Mouse (Mus musculus) neural tube, embryonic 15.5 days (tissue): ENCODE results near the gene Trpt1. TPM values are rescaled to one million over a fixed set of nuclear protein-coding genes. Genes with fewer than 3 reads are reported as not detected.

ENCODE experiments used
- ATAC-seq: fragments of 200-750 bp; cut with Nextera tagmentation; 2 replicates; pipeline ENCODE4 v1.8.0; 2017; ENCODE audit warnings: mild to moderate bottlenecking, moderate TSS enrichment, moderate library complexity; ENCODE audit not compliant: low FRiP score
- H3K27ac ChIP-seq: fragments of 300-500 bp; sonication (generic); replicated peaks from 2 replicates; pipeline ENCODE4 v1.5.1; 2015; ENCODE audit warnings: mild to moderate bottlenecking, inconsistent platforms
- H3K27me3 ChIP-seq: fragments of 300-500 bp; sonication (generic); replicated peaks from 2 replicates; pipeline ENCODE4 v1.6.1; 2015; ENCODE audit warnings: inconsistent platforms
- H3K36me3 ChIP-seq: fragments of 300-500 bp; sonication (generic); 2 replicates; pipeline ENCODE4 v1.6.1; 2015; ENCODE audit warnings: inconsistent platforms
- H3K4me1 ChIP-seq: fragments of 300-500 bp; sonication (generic); 2 replicates; pipeline ENCODE4 v1.6.1; 2015; ENCODE audit warnings: inconsistent platforms
- H3K4me2 ChIP-seq: fragments of 300-500 bp; sonication (generic); 2 replicates; pipeline ENCODE4 v1.6.1; 2015; ENCODE audit warnings: inconsistent platforms, mild to moderate bottlenecking, moderate library complexity
- H3K4me3 ChIP-seq: fragments of 300-500 bp; sonication (generic); replicated peaks from 2 replicates; pipeline ENCODE4 v1.5.1; 2015; ENCODE audit warnings: mild to moderate bottlenecking, inconsistent platforms
- H3K9ac ChIP-seq: fragments of 300-500 bp; sonication (generic); replicated peaks from 2 replicates; pipeline ENCODE4 v1.6.1; 2015; ENCODE audit warnings: mild to moderate bottlenecking, inconsistent platforms
- H3K9me3 ChIP-seq: fragments of 300-500 bp; sonication (generic); replicated peaks from 2 replicates; pipeline ENCODE4 v1.6.1; 2016; ENCODE audit warnings: inconsistent platforms
- WGBS: fragments of 180-500 bp; shearing (Covaris S2); methylation state at CpG from one replicate; pipeline ENCODE4 v1.1.7; 2015; ENCODE audit warnings: mixed read lengths; 5-methylcytosine and 5-hydroxymethylcytosine counted together
- polyA plus RNA-seq: library from polyadenylated mRNA; unstranded; fragments of >200 nt; fragmentation: Nextera tagmentation; extraction: Ambion mirVana; gene quantifications from 2 replicates; pipeline ENCODE4 v1.2.1, GENCODE M21; 2015

The Trpt1 gene
- polyA plus RNA-seq, 1 experiment from 2014 or later: 22.1 TPM

DNA sequence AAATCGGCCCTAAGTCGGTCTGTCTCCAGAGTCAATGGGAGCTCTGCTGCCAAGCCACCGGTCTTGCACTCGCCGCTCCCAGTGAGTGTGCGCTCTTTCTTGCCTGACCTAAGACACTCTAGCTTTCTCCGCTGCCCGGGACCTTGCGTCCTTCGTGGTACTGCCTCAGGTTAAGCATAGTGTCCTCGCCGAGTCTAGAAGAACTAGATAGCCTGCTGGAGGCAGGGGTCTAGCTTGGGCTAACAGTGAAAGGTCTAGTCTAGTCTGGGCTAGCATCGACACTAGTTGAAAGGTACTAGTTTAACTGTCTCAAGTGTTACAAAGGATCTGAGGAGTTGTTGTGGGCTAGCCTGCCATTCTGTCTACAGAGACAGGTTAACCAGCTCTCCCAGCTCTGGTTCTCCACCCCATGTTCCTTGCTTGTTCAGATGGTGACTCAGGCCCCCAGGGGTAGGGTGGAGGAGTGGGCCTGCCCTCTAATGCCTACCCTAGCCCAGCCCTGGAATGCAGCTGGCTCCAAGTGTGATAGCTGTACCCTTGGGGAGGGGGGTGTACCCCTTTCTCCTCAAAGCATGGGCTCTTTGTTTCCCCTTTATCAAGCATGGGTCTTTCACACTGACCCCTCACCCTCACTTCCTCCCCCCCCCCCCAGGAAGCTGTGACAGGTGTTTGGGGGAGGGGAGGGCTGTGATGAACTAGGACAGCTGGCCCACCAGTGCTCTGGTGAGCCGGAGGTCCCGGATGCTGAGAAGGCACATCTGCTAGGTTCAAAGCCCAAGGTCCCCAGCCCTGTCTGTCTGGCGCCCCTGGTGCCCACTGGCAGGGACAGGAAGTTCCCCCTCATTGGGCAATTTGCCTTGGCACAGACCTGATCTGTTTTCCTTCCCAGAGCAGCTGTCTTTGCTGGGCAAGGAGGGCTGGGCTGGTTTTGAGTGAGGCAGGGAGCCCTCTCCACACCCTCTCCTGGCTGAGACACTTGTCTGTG lies 20.1 kb upstream of the Trpt1 start, which contains the start of gene Plcb3:
Plcb3 (minus strand) TSS at position 934 of the 985 bp plus-strand sequence.
- 0% methylated on average over 16 of the region's 16 CpGs for WGBS
- 0 out of 2 replicates have a peak, but pooled peaks cover 2% of the 10 kb centered on the region for H3K27me3 ChIP-seq
- no peaks in the 10 kb centered on the region for H3K9me3 ChIP-seq
- no peak for ATAC-seq
- peak within 1 kb of the TSS; percentile 93 for H3K27ac ChIP-seq
- H3K9ac ChIP-seq: peak within 1 kb of the TSS; percentile 74
- peak within 1 kb of the TSS; percentile 59 for H3K4me3 ChIP-seq
- peaks cover 14% of the 10 kb centered on the region for H3K36me3 ChIP-seq
- peaks cover 52% of the 10 kb centered on the region for H3K4me1 ChIP-seq
- peak within 1 kb of the TSS; percentile 82 for H3K4me2 ChIP-seq

DNA sequence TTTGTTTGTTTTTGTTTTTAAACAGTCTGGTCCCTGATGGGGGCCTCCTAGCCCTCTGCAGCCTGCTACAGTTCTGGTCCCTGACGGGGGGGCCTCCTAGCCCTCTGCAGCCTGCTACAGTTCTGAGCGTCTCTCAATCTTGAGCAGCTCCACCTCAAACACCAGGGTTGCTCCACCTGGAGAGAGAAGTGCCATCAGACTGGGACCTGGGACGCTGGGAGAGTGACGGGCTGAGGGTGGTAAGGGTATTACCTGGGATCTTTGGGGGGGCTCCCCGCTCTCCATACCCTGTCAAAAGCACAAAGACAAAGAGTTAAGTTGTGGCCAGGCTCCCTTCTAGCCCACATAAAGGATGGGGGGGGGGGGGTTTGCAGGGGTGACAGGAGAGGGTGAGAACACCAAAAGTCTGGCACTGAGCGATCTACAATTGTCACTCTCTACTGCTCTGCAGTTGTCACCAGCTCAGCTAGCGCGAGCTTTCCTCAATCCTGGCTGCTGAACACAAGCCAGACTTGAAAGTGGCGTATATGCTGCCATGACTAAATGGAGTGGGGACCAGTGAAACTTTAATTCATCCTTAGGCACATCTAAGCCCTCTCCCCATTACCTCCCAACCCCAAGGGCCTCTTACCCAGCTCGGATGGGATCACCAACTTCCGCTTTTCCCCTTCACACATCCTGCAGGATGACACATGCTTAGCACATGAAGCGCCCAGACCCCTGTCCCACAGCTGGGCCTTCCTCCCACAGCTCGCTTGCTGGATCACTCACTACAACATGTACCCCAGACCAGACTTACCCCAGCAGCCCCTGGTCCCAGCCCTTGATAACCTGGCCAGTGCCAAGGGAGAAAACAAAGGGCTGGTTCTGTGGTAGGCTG lies 17.9 kb upstream of the Trpt1 start:
- Histone ChIP-seq H3K36me3 (peaks cover 24% of the 10 kb centered on the region), H3K4me1 (peaks cover 59% of the 10 kb centered on the region), H3K4me2 (peak overlapping the region; percentile 82), H3K9me3 (no peaks in the 10 kb centered on the region), H3K4me3 (peak overlapping the region; percentile 71), H3K9ac (peak overlapping the region; percentile 49; the same call in 1 of the 2 replicates), H3K27me3 (no peaks in the 10 kb centered on the region), H3K27ac (peak overlapping the region; percentile 99)
- ATAC-seq: no peak
- WGBS: 82% methylated on average over 13 of the region's 13 CpGs

DNA sequence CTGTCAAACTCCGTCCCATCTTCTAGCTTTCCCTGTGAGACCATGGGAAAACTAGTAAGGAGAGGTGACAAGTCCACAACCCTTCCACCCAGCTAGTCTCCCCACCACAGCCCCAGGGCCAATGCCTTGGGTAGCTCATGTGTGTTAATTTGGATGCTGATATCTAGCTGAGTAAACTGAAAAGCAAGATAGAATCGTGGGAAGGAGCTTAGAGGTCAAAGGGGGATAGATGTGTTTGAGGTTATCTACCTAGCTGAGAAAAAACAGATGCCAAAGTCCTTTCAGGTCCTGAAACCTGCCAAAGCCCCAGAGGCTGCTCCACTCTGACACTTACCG lies 17.3 kb upstream of the Trpt1 start:
- Histone ChIP-seq H3K27me3 (no peaks in the 10 kb centered on the region), H3K27ac (peak overlapping the region; percentile 99), H3K4me3 (peak overlapping the region; percentile 71), H3K4me2 (peak overlapping the region; percentile 82), H3K4me1 (peaks cover 59% of the 10 kb centered on the region), H3K36me3 (peaks cover 25% of the 10 kb centered on the region), H3K9me3 (no peaks in the 10 kb centered on the region), H3K9ac (peak overlapping the region; percentile 49; the same call in 1 of the 2 replicates)
- WGBS: 49% methylated on average over 3 of the region's 3 CpGs
- ATAC-seq: no peak

DNA sequence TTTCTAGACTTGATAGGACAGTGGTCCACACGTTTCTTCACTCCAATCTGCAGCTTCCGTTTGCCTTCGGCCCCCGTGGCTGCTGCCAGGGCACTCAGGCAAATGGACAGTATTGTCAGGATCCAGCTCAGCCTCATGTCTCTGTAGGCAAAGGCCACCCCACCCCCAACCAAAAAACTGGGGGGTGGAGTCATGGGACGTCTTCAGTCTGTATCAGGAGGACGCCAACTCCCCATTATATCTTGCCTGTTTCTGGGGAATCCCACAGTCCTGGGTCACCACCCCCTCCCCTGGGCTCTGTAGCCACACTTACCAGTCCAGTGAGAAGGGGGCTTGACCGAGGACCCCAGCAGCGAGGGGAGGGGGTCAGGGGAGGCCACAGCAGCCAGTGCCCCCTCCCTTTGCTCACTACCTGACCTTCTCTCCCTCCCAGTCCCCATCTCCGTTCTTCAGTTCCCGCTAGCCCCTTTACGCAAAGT lies 16.9 kb upstream of the Trpt1 start:
- Histone ChIP-seq H3K27ac (peak overlapping the region; percentile 99), H3K27me3 (no peaks in the 10 kb centered on the region), H3K4me3 (peak overlapping the region; percentile 71), H3K4me1 (peaks cover 55% of the 10 kb centered on the region), H3K4me2 (peak overlapping the region; percentile 82), H3K9ac (peak overlapping the region; percentile 49), H3K9me3 (no peaks in the 10 kb centered on the region), H3K36me3 (peaks cover 29% of the 10 kb centered on the region)
- 9% methylated on average over 11 of the region's 11 CpGs for WGBS
- no peak for ATAC-seq

DNA sequence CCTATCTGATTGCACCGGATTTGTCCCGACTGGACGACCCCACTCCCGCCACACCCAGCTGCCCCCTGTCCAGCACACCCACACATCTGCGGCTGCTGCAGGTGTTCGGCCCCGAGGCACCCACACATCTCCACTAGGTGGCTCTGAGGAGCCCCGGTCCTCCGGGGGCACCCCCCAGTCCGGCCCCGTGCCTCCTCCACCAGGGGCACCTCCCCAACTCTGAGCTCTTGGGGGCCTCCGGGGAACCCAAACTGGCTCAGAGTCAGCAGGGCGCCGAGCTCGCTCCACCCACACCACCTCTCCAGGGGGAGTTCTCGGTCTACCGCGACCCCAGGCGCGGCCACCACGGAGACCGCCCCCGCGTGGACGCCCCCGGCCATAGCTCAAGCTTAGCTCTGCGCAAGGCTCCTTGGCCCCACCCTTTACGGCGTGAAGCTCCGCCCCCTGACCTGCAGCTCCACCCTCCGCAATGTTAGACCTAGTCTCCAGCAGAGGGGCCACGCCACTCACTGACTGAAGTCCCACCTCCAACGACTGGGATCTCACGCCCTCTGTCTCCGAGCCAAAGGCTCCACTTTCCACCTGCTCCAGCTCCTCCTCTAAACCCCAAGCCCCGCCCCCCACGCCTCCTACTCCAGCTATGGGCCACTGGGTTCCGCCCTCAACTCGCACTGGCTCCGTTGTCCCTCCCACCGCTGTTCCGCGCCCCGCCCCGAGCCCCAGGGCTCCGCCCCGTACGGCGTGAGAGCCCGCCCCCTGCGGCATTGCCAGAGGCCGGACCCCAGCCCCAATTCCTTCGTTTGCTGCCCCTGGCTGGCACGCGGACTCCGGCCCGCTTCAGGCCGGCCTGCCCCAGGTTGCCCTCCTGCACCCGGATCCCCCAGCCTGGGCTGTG lies 16.2 kb upstream of the Trpt1 start:
- H3K9ac ChIP-seq: peak overlapping the region; percentile 74
- under 1% methylated on average over 58 of the region's 59 CpGs for WGBS

DNA sequence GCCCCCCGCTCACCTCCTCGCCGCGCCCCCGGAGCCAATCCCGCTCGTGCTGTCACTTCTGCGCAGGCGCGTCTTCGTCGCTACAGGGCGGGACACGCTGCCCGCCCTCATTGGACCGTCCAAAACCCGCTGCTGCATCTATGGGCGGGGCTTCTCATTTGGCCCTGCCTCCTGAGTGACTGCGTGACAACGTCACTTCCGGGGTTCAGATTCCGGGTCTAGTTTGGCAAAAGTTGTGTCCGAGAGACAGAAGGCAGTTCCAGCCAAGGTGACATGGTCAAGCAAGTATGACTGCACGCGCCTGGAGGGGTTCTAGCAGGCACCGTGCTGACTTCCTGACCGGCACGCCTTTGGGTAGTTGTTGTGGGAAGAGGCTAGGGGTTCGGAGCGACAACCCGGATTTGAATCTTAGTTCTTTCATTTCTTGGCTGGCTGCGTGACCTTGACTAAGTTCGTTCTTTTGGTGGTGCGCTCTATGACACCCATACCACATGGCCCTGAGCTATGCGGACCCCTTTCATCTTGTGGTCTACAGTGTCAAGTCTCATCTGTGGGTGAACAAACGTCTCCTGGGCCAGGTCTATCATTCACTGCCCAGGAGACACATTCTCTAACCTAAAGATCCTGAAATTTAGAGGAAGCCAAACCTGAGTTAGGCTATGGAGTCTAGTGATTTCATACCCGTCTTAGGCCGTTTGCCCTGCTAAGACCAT lies 15.4 kb upstream of the Trpt1 start, which contains the start of gene Fkbp2:
Fkbp2 (minus strand) TSS at position 121 of the 713 bp plus-strand sequence.
- Histone ChIP-seq H3K4me3 (peak within 1 kb of the TSS; percentile 71), H3K4me1 (peaks cover 57% of the 10 kb centered on the region), H3K27ac (peak within 1 kb of the TSS; percentile 99), H3K4me2 (peak within 1 kb of the TSS; percentile 82), H3K36me3 (peaks cover 38% of the 10 kb centered on the region), H3K27me3 (no peaks in the 10 kb centered on the region), H3K9me3 (no peaks in the 10 kb centered on the region), H3K9ac (peak within 1 kb of the TSS; percentile 74)
- WGBS: 2% methylated on average over 38 of the region's 38 CpGs
- ATAC-seq: peak; percentile 92

More for the DNA sequence above, 16.2 kb upstream of the Trpt1 start:
- Histone ChIP-seq H3K4me1 (peaks cover 53% of the 10 kb centered on the region), H3K27me3 (no peaks in the 10 kb centered on the region), H3K4me2 (peak overlapping the region; percentile 82), H3K9me3 (no peaks in the 10 kb centered on the region), H3K36me3 (peaks cover 30% of the 10 kb centered on the region), H3K4me3 (peak overlapping the region; percentile 71), H3K27ac (peak overlapping the region; percentile 99)
- peak; percentile 90 for ATAC-seq

DNA sequence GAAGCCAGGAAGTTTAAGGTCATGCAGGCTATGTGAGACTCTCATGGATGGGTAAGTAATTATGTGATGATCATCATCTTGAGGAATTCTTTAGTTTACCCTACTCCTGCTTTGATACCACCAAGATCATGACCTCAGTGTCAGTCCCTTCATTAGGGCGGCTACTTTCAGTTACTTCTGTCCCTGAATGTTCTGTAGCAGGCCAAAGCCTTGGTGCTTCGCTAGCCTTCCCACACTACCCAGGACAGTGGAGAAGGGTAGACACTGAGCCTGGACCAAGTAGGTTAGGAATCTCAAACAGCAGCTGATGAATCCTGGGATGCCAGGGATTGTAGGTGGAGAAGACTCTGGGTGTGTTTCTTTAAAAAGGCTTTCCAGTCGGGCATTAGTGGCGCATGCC lies 14.5 kb upstream of the Trpt1 start:
- peaks cover 41% of the 10 kb centered on the region for H3K36me3 ChIP-seq
- no peak for ATAC-seq
- peak overlapping the region; percentile 82 for H3K4me2 ChIP-seq
- no peak overlapping the region for H3K27ac ChIP-seq
- H3K27me3 ChIP-seq: no peaks in the 10 kb centered on the region
- no peak overlapping the region for H3K9ac ChIP-seq
- no peaks in the 10 kb centered on the region for H3K9me3 ChIP-seq
- peaks cover 56% of the 10 kb centered on the region for H3K4me1 ChIP-seq
- H3K4me3 ChIP-seq: peak overlapping the region; percentile 71; the same call in 1 of the 2 replicates
- 93% methylated on average over 4 of the region's 4 CpGs for WGBS

DNA sequence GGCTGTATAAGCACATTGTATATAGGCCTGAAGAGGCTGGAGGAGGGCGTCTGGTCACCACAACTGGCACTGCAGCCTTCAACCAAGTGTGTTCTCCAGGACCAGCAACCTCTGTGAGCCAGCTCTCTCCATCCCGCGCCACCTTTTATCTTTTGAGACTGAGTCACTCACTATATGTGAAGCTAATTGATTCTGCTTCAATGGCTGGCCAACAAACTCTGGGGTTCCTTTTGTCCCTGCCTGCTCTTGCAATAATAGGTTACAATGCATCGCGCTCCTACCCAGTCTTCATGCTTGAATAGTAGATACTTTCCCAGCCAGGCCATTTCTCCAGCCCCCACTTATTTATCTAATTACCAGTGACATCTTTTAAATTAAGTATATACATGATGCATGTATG lies 12.3 kb upstream of the Trpt1 start:
- ATAC-seq: no peak
- no peak overlapping the region for H3K4me2 ChIP-seq
- WGBS: 38% methylated on average over 5 of the region's 5 CpGs
- no peak overlapping the region for H3K27ac ChIP-seq
- no peaks in the 10 kb centered on the region for H3K9me3 ChIP-seq
- peaks cover 27% of the 10 kb centered on the region for H3K36me3 ChIP-seq
- H3K27me3 ChIP-seq: no peaks in the 10 kb centered on the region
- H3K4me3 ChIP-seq: no peak overlapping the region
- peaks cover 49% of the 10 kb centered on the region for H3K4me1 ChIP-seq
- H3K9ac ChIP-seq: no peak overlapping the region

DNA sequence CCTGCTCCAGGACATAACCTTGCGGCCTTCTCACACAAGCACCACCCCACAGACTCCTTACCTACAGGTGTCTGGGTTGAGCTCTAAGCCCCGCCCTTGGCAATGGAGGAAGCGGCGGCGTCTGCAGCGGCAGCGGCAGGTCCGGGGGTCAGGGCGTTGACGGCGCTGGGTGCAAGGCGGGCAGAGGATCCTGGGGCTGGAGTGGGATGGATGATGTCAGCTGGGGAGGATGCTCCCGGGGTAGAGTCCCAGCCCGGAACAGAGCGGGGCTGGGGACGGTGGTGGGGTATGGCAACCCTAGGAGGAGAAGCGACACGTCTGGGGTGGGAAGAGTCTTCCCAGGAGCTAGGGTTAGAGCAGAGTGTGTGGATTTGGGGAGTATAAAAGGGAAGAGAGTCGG lies 10.6 kb upstream of the Trpt1 start:
- 84% methylated on average over 19 of the region's 19 CpGs for WGBS
- no peak overlapping the region for H3K27ac ChIP-seq
- H3K9me3 ChIP-seq: no peaks in the 10 kb centered on the region
- H3K4me3 ChIP-seq: no peak overlapping the region
- ATAC-seq: no peak
- H3K4me1 ChIP-seq: peaks cover 38% of the 10 kb centered on the region
- H3K36me3 ChIP-seq: peaks cover 27% of the 10 kb centered on the region
- H3K9ac ChIP-seq: no peak overlapping the region
- H3K27me3 ChIP-seq: no peaks in the 10 kb centered on the region
- no peak overlapping the region for H3K4me2 ChIP-seq
